Mouse (Mus musculus) CH12.LX (cell line): ENCODE measurements around the gene Lrrc74b. TPM values are rescaled to one million over a fixed set of nuclear protein-coding genes. Genes with fewer than 3 reads are reported as not detected.

Experiments used
- DNase-seq: peaks from one replicate; pipeline ENCODE4 v3.0.0-alpha.2; 2013; ENCODE audit errors: extremely low read depth
- H3K27ac ChIP-seq: 2 replicates; pipeline ENCODE4 v1.5.1; 2012; ENCODE audit warnings: low read depth, mild to moderate bottlenecking, control low read depth, moderate library complexity; ENCODE audit not compliant: insufficient read depth
- H3K27me3 ChIP-seq: replicated peaks from 2 replicates; pipeline ENCODE3; 2012; ENCODE audit warnings: inconsistent platforms
- H3K36me3 ChIP-seq, 2 experiments: replicated peaks in 1 of 2; 2 replicates each; pipeline versions ENCODE3 to v1.6.1; 2012; ENCODE audit warnings: inconsistent platforms in 1 of 2, low read length in 1 of 2, mild to moderate bottlenecking in 1 of 2, mixed read lengths in 1 of 2, moderate library complexity in 1 of 2; ENCODE audit not compliant: control insufficient read depth in 1 of 2, insufficient read depth in 1 of 2
- H3K4me1 ChIP-seq, 2 experiments: 2 replicates each; pipeline ENCODE4 v1.6.1; 2012; ENCODE audit warnings: inconsistent platforms in 1 of 2, moderate library complexity in 1 of 2; ENCODE audit not compliant: insufficient read depth in 2 of 2, control insufficient read depth in 1 of 2
- H3K4me2 ChIP-seq: 2 replicates; pipeline ENCODE4 v1.6.1; 2012; ENCODE audit warnings: low read depth, mild to moderate bottlenecking, control low read depth; ENCODE audit not compliant: poor library complexity, insufficient read depth, severe bottlenecking
- H3K4me3 ChIP-seq, 3 experiments: fragments of 150-350 bp in 1 of 3; sonication (generic) in 1 of 3; replicated peaks in 1 of 3; 2 replicates each; pipeline versions ENCODE3 to v1.5.1; 2011 to 2012; ENCODE audit warnings: low read depth in 2 of 3, low read length in 2 of 3, mild to moderate bottlenecking in 2 of 3, moderate library complexity in 2 of 3, control low read depth in 1 of 3, improper control_type of control experiment in 1 of 3, inconsistent platforms in 1 of 3, mixed read lengths in 1 of 3; ENCODE audit not compliant: poor library complexity in 1 of 3
- H3K79me2 ChIP-seq: replicated peaks from 2 replicates; pipeline ENCODE4 v1.6.1; 2012; ENCODE audit warnings: mild to moderate bottlenecking, moderate library complexity; ENCODE audit not compliant: control insufficient read depth, poor library complexity, insufficient read depth, severe bottlenecking; ENCODE audit errors: extremely low read depth
- H3K9ac ChIP-seq: 2 replicates; pipeline ENCODE4 v1.6.1; 2012; ENCODE audit warnings: low read depth, mild to moderate bottlenecking, control low read depth, moderate library complexity; ENCODE audit not compliant: insufficient read depth
- H3K9me3 ChIP-seq: replicated peaks from 2 replicates; pipeline ENCODE3; 2012; ENCODE audit warnings: low read length, inconsistent platforms, mixed read lengths
- BHLHE40 ChIP-seq: IDR thresholded peaks from 2 replicates; pipeline ENCODE4 v1.6.1; 2011; ENCODE audit warnings: mild to moderate bottlenecking, low read depth, low read length, improper control_type of control experiment
- CHD1 ChIP-seq: IDR thresholded peaks from 2 replicates; pipeline ENCODE4 v1.6.1; 2012; ENCODE audit warnings: low read depth, low read length, improper control_type of control experiment, inconsistent platforms
- CHD2 ChIP-seq: IDR thresholded peaks from 2 replicates; pipeline ENCODE4 v1.6.1; 2011; ENCODE audit warnings: low read length, improper control_type of control experiment
- CTCF ChIP-seq, 2 experiments: IDR thresholded peaks in 1 of 2; conservative IDR thresholded peaks in 1 of 2; 2 replicates each; pipeline ENCODE4 v1.5.1; 2011 to 2012; ENCODE audit warnings: low read depth in 2 of 2, low read length in 2 of 2, improper control_type of control experiment in 1 of 2, inconsistent platforms in 1 of 2, mild to moderate bottlenecking in 1 of 2, moderate library complexity in 1 of 2
- E2F4 ChIP-seq: IDR thresholded peaks from 2 replicates; pipeline ENCODE4 v1.6.1; 2011; ENCODE audit warnings: low read depth, low read length, improper control_type of control experiment; ENCODE audit not compliant: insufficient replicate concordance
- ELF1 ChIP-seq: IDR thresholded peaks from 2 replicates; pipeline ENCODE4 v1.6.1; 2014; ENCODE audit warnings: low read depth, mild to moderate bottlenecking, inconsistent platforms, low read length, improper control_type of control experiment
- EP300 ChIP-seq: IDR thresholded peaks from 2 replicates; pipeline ENCODE4 v1.6.1; 2011; ENCODE audit warnings: low read length, improper control_type of control experiment
- ETS1 ChIP-seq: conservative IDR thresholded peaks from 2 replicates; pipeline ENCODE4 v1.6.1; 2012; ENCODE audit warnings: low read depth, mild to moderate bottlenecking, inconsistent platforms, low read length, improper control_type of control experiment, moderate library complexity
- GABPA ChIP-seq: IDR thresholded peaks from 2 replicates; pipeline ENCODE4 v1.6.1; 2012; ENCODE audit warnings: low read depth, low read length, improper control_type of control experiment, inconsistent platforms; ENCODE audit not compliant: insufficient replicate concordance
- HCFC1 ChIP-seq: IDR thresholded peaks from 2 replicates; pipeline ENCODE4 v1.6.1; 2012; ENCODE audit warnings: low read depth, mild to moderate bottlenecking, inconsistent platforms, low read length, improper control_type of control experiment
- IRF4 ChIP-seq: IDR thresholded peaks from 2 replicates; pipeline ENCODE4 v1.6.1; 2014; ENCODE audit warnings: low read depth, mild to moderate bottlenecking, inconsistent platforms, low read length, improper control_type of control experiment
- JUN ChIP-seq: IDR thresholded peaks from 2 replicates; pipeline ENCODE4 v1.6.1; 2011; ENCODE audit warnings: low read depth, mild to moderate bottlenecking, low read length, improper control_type of control experiment, moderate library complexity; ENCODE audit not compliant: insufficient read depth
- JUND ChIP-seq: conservative IDR thresholded peaks from 2 replicates; pipeline ENCODE4 v1.6.1; 2011; ENCODE audit warnings: low read depth, low read length, improper control_type of control experiment
- KAT2A ChIP-seq: IDR thresholded peaks from 2 replicates; pipeline ENCODE4 v1.6.1; 2012; ENCODE audit warnings: low read length, improper control_type of control experiment, inconsistent platforms; ENCODE audit not compliant: insufficient replicate concordance
- MAFK ChIP-seq: IDR thresholded peaks from 2 replicates; pipeline ENCODE4 v1.6.1; 2011; ENCODE audit warnings: low read length, improper control_type of control experiment; ENCODE audit not compliant: insufficient replicate concordance
- MAX ChIP-seq: IDR thresholded peaks from 2 replicates; pipeline ENCODE4 v1.6.1; 2011; ENCODE audit warnings: low read length, improper control_type of control experiment
- MAZ ChIP-seq: IDR thresholded peaks from 2 replicates; pipeline ENCODE4 v1.6.1; 2012; ENCODE audit warnings: low read depth, mild to moderate bottlenecking, inconsistent platforms, low read length, improper control_type of control experiment, moderate library complexity
- MEF2A ChIP-seq: IDR thresholded peaks from 2 replicates; pipeline ENCODE4 v1.6.1; 2014; ENCODE audit warnings: low read depth, mild to moderate bottlenecking, inconsistent platforms, low read length, improper control_type of control experiment, borderline replicate concordance
- MXI1 ChIP-seq: IDR thresholded peaks from 2 replicates; pipeline ENCODE4 v1.6.1; 2011; ENCODE audit warnings: mild to moderate bottlenecking, low read depth, low read length, improper control_type of control experiment
- MYC ChIP-seq: IDR thresholded peaks from 2 replicates; pipeline ENCODE4 v1.6.1; 2011; ENCODE audit warnings: low read depth, mild to moderate bottlenecking, improper control_type of control experiment, low read length
- NELFE ChIP-seq: IDR thresholded peaks from 2 replicates; pipeline ENCODE4 v1.6.1; 2011; ENCODE audit warnings: low read depth, low read length, improper control_type of control experiment
- NRF1 ChIP-seq: IDR thresholded peaks from 2 replicates; pipeline ENCODE4 v1.6.1; 2014; ENCODE audit warnings: low read depth, mild to moderate bottlenecking, inconsistent platforms, low read length, improper control_type of control experiment, moderate library complexity
- PAX5 ChIP-seq: IDR thresholded peaks from 2 replicates; pipeline ENCODE4 v1.6.1; 2012; ENCODE audit warnings: low read length, inconsistent platforms, mixed read lengths
- POLR2A ChIP-seq: IDR thresholded peaks from 2 replicates; pipeline ENCODE4 v1.6.1; 2011; ENCODE audit warnings: low read depth, mild to moderate bottlenecking, improper control_type of control experiment, low read length
- POLR2AphosphoS2 ChIP-seq: IDR thresholded peaks from 2 replicates; pipeline ENCODE4 v1.6.1; 2011; ENCODE audit warnings: low read depth, low read length, improper control_type of control experiment
- RAD21 ChIP-seq: IDR thresholded peaks from 2 replicates; pipeline ENCODE4 v1.6.1; 2011; ENCODE audit warnings: low read depth, mild to moderate bottlenecking, low read length, improper control_type of control experiment, moderate library complexity
- RCOR1 ChIP-seq: conservative IDR thresholded peaks from 2 replicates; pipeline ENCODE4 v1.6.1; 2012; ENCODE audit warnings: low read depth, mild to moderate bottlenecking, inconsistent platforms, low read length, improper control_type of control experiment
- SIN3A ChIP-seq: IDR thresholded peaks from 2 replicates; pipeline ENCODE4 v1.6.1; 2012; ENCODE audit warnings: low read length, improper control_type of control experiment, inconsistent platforms
- SMC3 ChIP-seq: IDR thresholded peaks from 2 replicates; pipeline ENCODE4 v1.6.1; 2011; ENCODE audit warnings: low read depth, low read length, improper control_type of control experiment
- TBP ChIP-seq: conservative IDR thresholded peaks from 2 replicates; pipeline ENCODE4 v1.6.1; 2011; ENCODE audit warnings: low read depth, low read length, improper control_type of control experiment
- TCF12 ChIP-seq: IDR thresholded peaks from 2 replicates; pipeline ENCODE4 v1.6.1; 2014; ENCODE audit warnings: low read depth, mild to moderate bottlenecking, inconsistent platforms, low read length, improper control_type of control experiment
- UBTF ChIP-seq: IDR thresholded peaks from 2 replicates; pipeline ENCODE4 v1.6.1; 2012; ENCODE audit warnings: low read depth, mild to moderate bottlenecking, inconsistent platforms, low read length, improper control_type of control experiment, moderate library complexity
- USF1 ChIP-seq: IDR thresholded peaks from 2 replicates; pipeline ENCODE4 v1.6.1; 2014; ENCODE audit warnings: low read depth, mild to moderate bottlenecking, inconsistent platforms, low read length, improper control_type of control experiment
- USF2 ChIP-seq: conservative IDR thresholded peaks from 2 replicates; pipeline ENCODE4 v1.6.1; 2011; ENCODE audit warnings: low read depth, low read length, improper control_type of control experiment
- ZC3H11A ChIP-seq: IDR thresholded peaks from 2 replicates; pipeline ENCODE4 v1.6.1; 2012; ENCODE audit warnings: low read depth, mild to moderate bottlenecking, inconsistent platforms, low read length, improper control_type of control experiment
- ZKSCAN1 ChIP-seq: IDR thresholded peaks from 2 replicates; pipeline ENCODE4 v1.6.1; 2012; ENCODE audit warnings: low read depth, inconsistent platforms, low read length, improper control_type of control experiment, borderline replicate concordance
- ZMIZ1 ChIP-seq: IDR thresholded peaks from 2 replicates; pipeline ENCODE4 v1.6.1; 2012; ENCODE audit warnings: low read depth, mild to moderate bottlenecking, inconsistent platforms, low read length, improper control_type of control experiment
- ZNF384 ChIP-seq: IDR thresholded peaks from 2 replicates; pipeline ENCODE4 v1.6.1; 2012; ENCODE audit warnings: low read depth, low read length, improper control_type of control experiment, inconsistent platforms
- dilution Hi-C: fragments of 300-500 bp; cut with MboI; formaldehyde crosslinking; loops from 2 replicates; pipeline ENCODE4 v1.14.3; 2020; ENCODE audit warnings: low sequenced_read_pairs; ENCODE audit not compliant: extremely low pct_unique_long_range_greater_than_20kb, extremely low pct_ligation_motif_present
- in situ Hi-C: fragments of 300-500 bp; cut with MboI; formaldehyde crosslinking; loops from 3 replicates; pipeline ENCODE4 v1.14.3; 2019; ENCODE audit warnings: low sequenced_read_pairs, low pct_ligation_motif_present, low pct_unique_long_range_greater_than_20kb, mixed read lengths
- polyA plus RNA-seq: library from polyadenylated mRNA; unstranded; fragments of >175 nt; gene quantifications from 2 replicates; pipeline ENCODE4 v1.2.1, GENCODE M21; 2012; ENCODE audit warnings: low read depth; ENCODE audit not compliant: insufficient read length
- total RNA-seq, 2 experiments: library from RNA; depleted of rRNA; stranded (reverse); fragments of 300-350 nt in 1 of 2; fragments of >200 nt in 1 of 2; gene quantifications; 2 replicates each; pipeline ENCODE4 v1.2.3; 2012 to 2014

The Lrrc74b gene
- total and polyA plus RNA-seq, 3 experiments, result 0.17 TPM; not detected in 2

GRCm38 (mm10) chr16:17530640-17531288 is 30.3 kb downstream of the Lrrc74b start, which contains the start of gene Thap7:
Gene Thap7, minus strand, starts transcription at chr16:17531136.
- peak within 1 kb of the TSS; percentile 84 for H3K4me2 ChIP-seq
- peak within 1 kb of the TSS; percentile 94 for H3K9ac ChIP-seq
- dilution Hi-C loops, result no loop called here
- no peaks in the 10 kb centered on the region for H3K9me3 ChIP-seq
- peak within 1 kb of the TSS; percentile 86 for H3K27ac ChIP-seq
- peak; percentile 96; the same call in 1 of the 2 replicates for TF ChIP-seq POLR2AphosphoS2
- peak; percentile 96 for TF ChIP-seq NRF1
- no peak for TF ChIP-seq SMC3
- no peak for TF ChIP-seq CTCF (conservative IDR thresholded peaks at IDR 0.05 in 1 of 2, IDR thresholded peaks at IDR 0.05 in 1 of 2; ENCODE audit: low read depth in 2 of 2, low read length in 2 of 2)
- TF ChIP-seq IRF4, result peak; percentile 91
- TF ChIP-seq KAT2A, result peak; percentile 78; the same call in 1 of the 2 replicates
- TF ChIP-seq POLR2A, result peak; percentile 99
- peak; percentile 84 for TF ChIP-seq MYC
- no peak for TF ChIP-seq JUN
- TF ChIP-seq MEF2A, result peak; percentile 65
- peak; percentile 81 for TF ChIP-seq TCF12
- peak; percentile 52 for TF ChIP-seq MAX
- 0 out of 2 replicates have a peak, but pooled peaks have one; percentile 67 for TF ChIP-seq RCOR1
- no peak for TF ChIP-seq EP300
- TF ChIP-seq USF1, result 0 out of 2 replicates have a peak, but pooled peaks have one; percentile 1
- TF ChIP-seq NELFE, result peak; percentile 97
- peak; percentile 100 for TF ChIP-seq CHD2
- peak; percentile 96 for TF ChIP-seq MAZ
- peak; percentile 94 for TF ChIP-seq ZMIZ1
- peak; percentile 95 for TF ChIP-seq BHLHE40
- 0 out of 2 replicates have a peak, but pooled peaks have one; percentile 8 for TF ChIP-seq UBTF
- peak; percentile 69 for TF ChIP-seq ETS1
- no peak for TF ChIP-seq ZKSCAN1
- peak; percentile 52; the same call in 1 of the 2 replicates for TF ChIP-seq E2F4
- TF ChIP-seq MXI1, result peak; percentile 92
- peak; percentile 100 for TF ChIP-seq ELF1
- no peak for TF ChIP-seq JUND
- peak; percentile 83 for TF ChIP-seq SIN3A
- no peak for TF ChIP-seq RAD21
- TF ChIP-seq MAFK, result no peak
- TF ChIP-seq GABPA, result no peak; the same call in 1 of the 2 replicates
- TF ChIP-seq TBP, result peak; percentile 83
- no peak for TF ChIP-seq ZC3H11A
- TF ChIP-seq ZNF384, result no peak
- TF ChIP-seq PAX5, result no peak
- TF ChIP-seq HCFC1, result peak; percentile 88
- TF ChIP-seq USF2, result no peak
- TF ChIP-seq CHD1, result no peak
- DNase-seq, result peak; percentile 99
- in situ Hi-C loops, result loop anchor here (5.0 to 10.0 kb wide), 2 partner anchors 123 to 326 kb away; partner anchors contain the start of genes Pi4ka, Rimbp3, Snap29 and Ube2l3
- peaks cover 31 to 34% of the 10 kb centered on the region in 2 experiments for H3K36me3 ChIP-seq
- peak within 1 kb of the TSS; percentile 69 to 91 (median 77) for H3K4me3 ChIP-seq
- H3K4me1 ChIP-seq, result peaks cover 7 to 48% of the 10 kb centered on the region in 2 experiments; a peak in 3 of 4 replicates
- H3K79me2 ChIP-seq, result peaks cover 11% of the 10 kb centered on the region; the same call in 1 of the 2 replicates
- no peaks in the 10 kb centered on the region for H3K27me3 ChIP-seq
